Mouse (Mus musculus): Measurements from ENCODE around the gene St7l. TPM values are rescaled to one million over a fixed set of nuclear protein-coding genes. Genes with fewer than 3 reads are reported as not detected.

The St7l gene
- polyA plus RNA-seq, 1 experiment from 2014 or later, result 38.9 TPM

- Histone ChIP-seq H3K4me3 (replicated peaks) (peak overlapping the region; percentile 66), H3K4me2 (peak overlapping the region; percentile 91), H3K27me3 (peaks cover 42% of the 10 kb centered on the region), H3K36me3 (no peaks in the 10 kb centered on the region), H3K9me3 (replicated peaks) (no peaks in the 10 kb centered on the region), H3K4me1 (peaks cover 28% of the 10 kb centered on the region), H3K27ac (peak overlapping the region; percentile 65), H3K9ac (peak overlapping the region; percentile 69)
- ATAC-seq (replicated peaks; ENCODE audit: low FRiP score), result peak; percentile 84
- WGBS, result 1% methylated on average over 49 of the region's 49 CpGs
Measured at GRCm38 (mm10) chr3:104967548-104968300, 103.9 kb downstream of the St7l start.

Other genes with a start within 250 kb of the St7l start
- gene Slc16a1, start 225.3 kb upstream of the St7l start, polyA plus RNA-seq (2015; fragmentation: Nextera tagmentation; extraction: Ambion mirVana), result 47.9 and 48.5 TPM in 2 replicates
- 6.5 and 6.9 TPM in 2 replicates for gene Ppm1j, start 82.9 kb upstream of the St7l start, polyA plus RNA-seq (2015; fragmentation: Nextera tagmentation; extraction: Ambion mirVana)
- 0.06 and 0.10 TPM in 2 replicates for gene Fam19a3, start 82.2 kb upstream of the St7l start, polyA plus RNA-seq (2015; fragmentation: Nextera tagmentation; extraction: Ambion mirVana)
- gene Rhoc, start 75.6 kb upstream of the St7l start, polyA plus RNA-seq (2015; fragmentation: Nextera tagmentation; extraction: Ambion mirVana), result 131 and 135 TPM in 2 replicates
- gene Mov10, start 45.4 kb upstream of the St7l start, polyA plus RNA-seq (2015; fragmentation: Nextera tagmentation; extraction: Ambion mirVana), result 62.9 and 66.5 TPM in 2 replicates
- 180 and 190 TPM in 2 replicates for gene Capza1, start 500 bp downstream of the St7l start, polyA plus RNA-seq (2015; fragmentation: Nextera tagmentation; extraction: Ambion mirVana)
- 0.36 and 1.1 TPM in 2 replicates for gene Wnt2b, start 97.9 kb downstream of the St7l start, polyA plus RNA-seq (2015; fragmentation: Nextera tagmentation; extraction: Ambion mirVana)
- gene Cttnbp2nl, start 189.1 kb downstream of the St7l start, polyA plus RNA-seq (2015; fragmentation: Nextera tagmentation; extraction: Ambion mirVana), result 26.4 and 29.4 TPM in 2 replicates
- gene 4930564D02Rik, start 202.8 kb downstream of the St7l start, polyA plus RNA-seq (2015; fragmentation: Nextera tagmentation; extraction: Ambion mirVana), result not detected in 2 replicates